Mouse (Mus musculus): Measurements from ENCODE around the gene Ak1. TPM values are rescaled to one million over a fixed set of nuclear protein-coding genes. Genes with fewer than 3 reads are reported as not detected.

The Ak1 gene
- total and polyA plus RNA-seq, 2 experiments from 2014 or later, result 572 to 721 TPM

DNA sequence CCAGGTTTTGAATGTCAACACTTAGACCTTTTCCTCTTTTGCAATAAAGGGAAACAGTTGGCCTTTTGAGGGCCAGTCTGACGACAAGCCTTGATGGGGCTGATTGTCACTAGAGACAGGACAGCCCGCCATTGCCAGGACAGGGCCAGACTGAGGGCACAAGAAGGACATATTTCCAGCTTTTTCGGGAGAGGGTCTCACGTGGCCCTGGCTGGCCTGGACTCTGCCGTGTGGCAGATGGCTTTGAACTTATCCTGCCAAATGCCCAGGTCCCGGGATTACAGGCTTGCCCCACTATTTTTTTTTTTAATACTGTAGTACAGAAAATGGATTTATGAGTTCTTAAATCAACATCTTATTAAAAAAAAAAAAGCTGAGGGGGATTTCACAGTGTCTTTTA is 30.3 kb upstream of the Ak1 start:
- 75% methylated on average over 6 of the region's 6 CpGs for WGBS

DNA sequence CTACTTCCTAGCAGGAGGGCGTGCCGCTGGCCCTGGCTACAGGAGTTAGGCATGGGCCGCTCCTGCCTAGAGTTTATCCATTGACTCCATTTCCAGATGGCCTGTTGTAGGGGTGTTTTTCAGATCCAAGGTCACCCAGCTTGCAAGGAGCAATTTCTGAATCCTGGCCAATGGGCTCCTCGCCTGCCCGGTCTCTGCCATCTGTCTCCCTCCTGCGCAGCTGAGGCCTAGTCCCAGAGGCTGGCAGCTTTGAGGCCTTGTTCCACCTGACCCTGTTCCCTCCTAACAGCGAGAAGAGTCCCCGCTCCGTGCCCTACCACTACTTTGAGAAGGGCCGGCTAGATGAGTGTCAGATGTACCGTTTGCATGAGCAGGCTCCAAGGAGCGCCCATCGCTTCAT is 24.8 kb upstream of the Ak1 start:
- Histone ChIP-seq H3K27me3 (ENCODE audit: control insufficient read depth, insufficient read depth, low read length) (no peaks in the 10 kb centered on the region), H3K9me3 (replicated peaks; ENCODE audit: control insufficient read depth, low read length) (no peaks in the 10 kb centered on the region), H3K36me3 (replicated peaks; ENCODE audit: control insufficient read depth, insufficient read depth, low read length) (peaks cover 51% of the 10 kb centered on the region), H3K4me2 (ENCODE audit: low read depth, low read length) (no peak overlapping the region), H3K4me1 (ENCODE audit: control insufficient read depth, insufficient read depth) (peaks cover 4% of the 10 kb centered on the region), H3K4me3 (ENCODE audit: low read depth, low read length) (no peak overlapping the region), H3K27ac (ENCODE audit: low read depth) (no peak overlapping the region), H3K9ac (replicated peaks; ENCODE audit: low read depth, low read length) (no peak overlapping the region)
- DNase-seq (ENCODE audit: low spot score), result no peak
- TF ChIP-seq EP300 (IDR thresholded peaks at IDR 0.05; ENCODE audit: low read depth) (no peak), CTCF (IDR thresholded peaks at IDR 0.05; ENCODE audit: low read depth) (no peak)
- WGBS, result 85% methylated on average over 13 of the region's 13 CpGs
- no peak for ATAC-seq (ENCODE audit: insufficient read depth, low read depth)

More for the DNA sequence above, 30.3 kb upstream of the Ak1 start:
- H3K9me3 ChIP-seq (replicated peaks; ENCODE audit: control insufficient read depth, low read length), result no peaks in the 10 kb centered on the region
- H3K27ac ChIP-seq (ENCODE audit: low read depth), result no peak overlapping the region
- TF ChIP-seq EP300 (IDR thresholded peaks at IDR 0.05; ENCODE audit: low read depth) (no peak), CTCF (IDR thresholded peaks at IDR 0.05; ENCODE audit: low read depth) (no peak)
- H3K9ac ChIP-seq (replicated peaks; ENCODE audit: low read depth, low read length), result no peak overlapping the region
- no peak overlapping the region for H3K4me2 ChIP-seq (ENCODE audit: low read depth, low read length)
- H3K36me3 ChIP-seq (replicated peaks; ENCODE audit: control insufficient read depth, insufficient read depth, low read length), result peaks cover 46% of the 10 kb centered on the region
- DNase-seq (ENCODE audit: low spot score) (no peak), ATAC-seq (ENCODE audit: insufficient read depth, low read depth) (no peak)
- H3K4me1 ChIP-seq (ENCODE audit: control insufficient read depth, insufficient read depth), result peaks cover 25% of the 10 kb centered on the region
- H3K27me3 ChIP-seq (ENCODE audit: control insufficient read depth, insufficient read depth, low read length), result no peaks in the 10 kb centered on the region
- no peak overlapping the region for H3K4me3 ChIP-seq (ENCODE audit: low read depth, low read length)

DNA sequence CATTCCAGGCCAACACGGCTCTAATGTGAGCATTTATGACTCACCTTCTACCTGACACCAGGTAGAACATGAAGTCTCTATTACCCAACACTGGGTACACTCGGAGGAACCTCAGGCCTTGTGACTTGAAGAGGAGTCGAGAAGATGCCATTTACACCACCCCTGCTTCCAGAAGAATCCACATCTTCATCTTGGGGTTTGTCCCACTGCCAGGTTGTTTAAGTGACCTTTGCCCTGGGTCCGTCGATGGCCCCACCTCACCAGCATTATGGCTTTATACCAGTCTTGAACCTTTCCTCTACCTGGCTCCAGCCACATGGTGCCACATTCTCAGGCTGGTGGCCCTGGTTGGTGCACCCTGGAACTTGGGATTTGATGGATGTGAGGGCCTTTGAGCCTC is 24.3 kb upstream of the Ak1 start:
- H3K36me3 ChIP-seq (replicated peaks; ENCODE audit: control insufficient read depth, insufficient read depth, low read length), result peaks cover 48% of the 10 kb centered on the region
- H3K27ac ChIP-seq (ENCODE audit: low read depth), result no peak overlapping the region
- H3K4me2 ChIP-seq (ENCODE audit: low read depth, low read length), result no peak overlapping the region
- DNase-seq (ENCODE audit: low spot score), result no peak
- no peaks in the 10 kb centered on the region for H3K27me3 ChIP-seq (ENCODE audit: control insufficient read depth, insufficient read depth, low read length)
- 88% methylated on average over 5 of the region's 5 CpGs for WGBS
- H3K9me3 ChIP-seq (replicated peaks; ENCODE audit: control insufficient read depth, low read length), result no peaks in the 10 kb centered on the region
- ATAC-seq (ENCODE audit: insufficient read depth, low read depth), result no peak
- TF ChIP-seq EP300 (IDR thresholded peaks at IDR 0.05; ENCODE audit: low read depth) (no peak), CTCF (IDR thresholded peaks at IDR 0.05; ENCODE audit: low read depth) (no peak)
- peaks cover 5% of the 10 kb centered on the region for H3K4me1 ChIP-seq (ENCODE audit: control insufficient read depth, insufficient read depth)
- no peak overlapping the region for H3K4me3 ChIP-seq (ENCODE audit: low read depth, low read length)
- no peak overlapping the region for H3K9ac ChIP-seq (replicated peaks; ENCODE audit: low read depth, low read length)

DNA sequence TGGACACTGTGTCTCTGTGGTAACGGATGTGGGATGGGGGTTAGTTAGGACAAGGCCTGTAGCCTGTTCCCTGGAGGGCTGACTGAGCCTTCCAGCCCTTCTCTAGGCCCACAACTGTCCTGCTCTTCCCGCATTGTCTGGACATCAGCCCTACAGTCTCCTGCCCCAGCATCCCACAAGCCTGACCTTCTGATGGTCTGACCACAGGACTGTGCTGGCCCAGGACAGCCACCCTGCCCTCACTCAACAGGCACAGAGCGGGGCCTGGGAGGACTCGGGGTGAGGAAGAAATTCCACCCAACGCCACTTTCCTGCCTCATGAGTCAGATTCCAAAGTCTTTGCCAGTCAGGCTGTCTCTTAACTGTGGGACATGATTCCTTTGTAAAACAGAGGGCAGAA is 23.9 kb upstream of the Ak1 start:
- Histone ChIP-seq H3K36me3 (replicated peaks; ENCODE audit: control insufficient read depth, insufficient read depth, low read length) (peaks cover 48% of the 10 kb centered on the region), H3K4me2 (ENCODE audit: low read depth, low read length) (no peak overlapping the region), H3K9ac (replicated peaks; ENCODE audit: low read depth, low read length) (no peak overlapping the region), H3K4me3 (ENCODE audit: low read depth, low read length) (no peak overlapping the region), H3K27me3 (ENCODE audit: control insufficient read depth, insufficient read depth, low read length) (no peaks in the 10 kb centered on the region), H3K4me1 (ENCODE audit: control insufficient read depth, insufficient read depth) (peaks cover 9% of the 10 kb centered on the region), H3K9me3 (replicated peaks; ENCODE audit: control insufficient read depth, low read length) (no peaks in the 10 kb centered on the region), H3K27ac (ENCODE audit: low read depth) (no peak overlapping the region)
- WGBS, result 70% methylated on average over 5 of the region's 5 CpGs
- DNase-seq (ENCODE audit: low spot score), result no peak
- no peak for ATAC-seq (ENCODE audit: insufficient read depth, low read depth)
- TF ChIP-seq CTCF (IDR thresholded peaks at IDR 0.05; ENCODE audit: low read depth) (no peak), EP300 (IDR thresholded peaks at IDR 0.05; ENCODE audit: low read depth) (no peak)

DNA sequence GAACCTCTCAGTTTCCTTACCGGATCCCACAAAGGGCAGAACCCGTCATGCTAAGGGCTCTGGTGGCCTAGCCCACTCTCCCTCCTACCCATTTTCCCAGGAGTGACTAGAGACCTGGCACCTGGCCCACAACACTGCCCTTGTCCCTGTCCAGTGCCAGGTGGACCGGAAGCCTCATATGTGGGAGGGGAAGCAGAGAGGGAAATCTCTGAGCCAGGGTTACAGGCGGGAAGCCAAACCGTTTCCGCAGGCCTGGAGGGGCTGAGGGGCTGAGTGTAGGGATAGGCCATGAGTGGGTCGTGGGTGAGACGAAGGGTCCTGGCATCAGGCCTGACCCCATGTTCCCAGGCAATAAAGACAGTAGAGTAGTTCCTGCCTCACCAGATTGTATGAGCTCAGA is 23.1 kb upstream of the Ak1 start:
- H3K4me2 ChIP-seq (ENCODE audit: low read depth, low read length), result no peak overlapping the region
- H3K27me3 ChIP-seq (ENCODE audit: control insufficient read depth, insufficient read depth, low read length), result no peaks in the 10 kb centered on the region
- no peak overlapping the region for H3K9ac ChIP-seq (replicated peaks; ENCODE audit: low read depth, low read length)
- no peaks in the 10 kb centered on the region for H3K9me3 ChIP-seq (replicated peaks; ENCODE audit: control insufficient read depth, low read length)
- peaks cover 9% of the 10 kb centered on the region for H3K4me1 ChIP-seq (ENCODE audit: control insufficient read depth, insufficient read depth)
- no peak overlapping the region for H3K4me3 ChIP-seq (ENCODE audit: low read depth, low read length)
- peaks cover 48% of the 10 kb centered on the region for H3K36me3 ChIP-seq (replicated peaks; ENCODE audit: control insufficient read depth, insufficient read depth, low read length)
- no peak for DNase-seq (ENCODE audit: low spot score)
- no peak for ATAC-seq (ENCODE audit: insufficient read depth, low read depth)
- H3K27ac ChIP-seq (ENCODE audit: low read depth), result peak overlapping the region; percentile 17; the same call in 1 of the 2 replicates
- 67% methylated on average over 8 of the region's 8 CpGs for WGBS
- TF ChIP-seq CTCF (IDR thresholded peaks at IDR 0.05; ENCODE audit: low read depth), result no peak
- TF ChIP-seq EP300 (IDR thresholded peaks at IDR 0.05; ENCODE audit: low read depth), result no peak

DNA sequence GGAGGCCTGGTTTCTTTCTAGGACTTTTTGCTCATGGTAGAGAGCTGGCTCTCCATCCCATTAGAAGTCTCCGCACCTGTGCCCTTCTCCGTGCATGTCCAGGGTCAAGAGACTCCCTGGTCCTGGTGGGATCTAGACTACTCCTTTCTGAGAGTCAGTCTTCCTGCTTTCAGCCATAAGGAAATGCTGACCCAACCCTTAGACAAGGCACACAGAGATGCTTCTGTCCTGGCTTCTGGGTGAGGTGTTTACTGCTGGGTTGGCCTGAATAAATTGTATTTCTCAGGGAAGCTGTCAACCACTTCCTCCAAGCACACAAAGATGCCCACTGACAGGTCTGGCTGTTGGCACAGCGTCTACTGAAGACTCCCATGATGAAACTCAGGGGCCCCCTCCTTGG is 22.1 kb upstream of the Ak1 start, which contains the start of gene St6galnac6:
Gene St6galnac6 (plus strand): TSS at position 301 of the 400 bp plus-strand sequence.
- no peak for DNase-seq (ENCODE audit: low spot score)
- H3K4me3 ChIP-seq (ENCODE audit: low read depth, low read length), result no peak within 1 kb of the TSS
- 91% methylated on average over 3 of the region's 3 CpGs for WGBS
- TF ChIP-seq EP300 (IDR thresholded peaks at IDR 0.05; ENCODE audit: low read depth) (no peak), CTCF (IDR thresholded peaks at IDR 0.05; ENCODE audit: low read depth) (no peak)
- H3K9ac ChIP-seq (replicated peaks; ENCODE audit: low read depth, low read length), result no peak within 1 kb of the TSS
- H3K4me1 ChIP-seq (ENCODE audit: control insufficient read depth, insufficient read depth), result peaks cover 9% of the 10 kb centered on the region
- no peaks in the 10 kb centered on the region for H3K27me3 ChIP-seq (ENCODE audit: control insufficient read depth, insufficient read depth, low read length)
- no peak within 1 kb of the TSS for H3K4me2 ChIP-seq (ENCODE audit: low read depth, low read length)
- no peaks in the 10 kb centered on the region for H3K9me3 ChIP-seq (replicated peaks; ENCODE audit: control insufficient read depth, low read length)
- H3K36me3 ChIP-seq (replicated peaks; ENCODE audit: control insufficient read depth, insufficient read depth, low read length), result peaks cover 39% of the 10 kb centered on the region
- no peak for ATAC-seq (ENCODE audit: insufficient read depth, low read depth)
- peak within 1 kb of the TSS; percentile 17; the same call in 1 of the 2 replicates for H3K27ac ChIP-seq (ENCODE audit: low read depth)

Data from heart, postnatal 0 days (tissue).